Mouse (Mus musculus): Measurements from ENCODE around the gene Tlr3.

GRCm38 (mm10) chr8:45367154-45367553, 43.7 kb downstream of the Tlr3 start:
- no peak for TF ChIP-seq CTCF (IDR thresholded peaks at IDR 0.05; ENCODE audit: low read depth)
- TF ChIP-seq EP300 (optimal IDR thresholded peaks at IDR 0.05) = no peak
